Mouse (Mus musculus) limb, embryonic 12.5 days (tissue): ENCODE results near the gene Tsga8. TPM values are rescaled to one million over a fixed set of nuclear protein-coding genes. Genes with fewer than 3 reads are reported as not detected.

Experiments
- ATAC-seq: fragments of 200-750 bp; cut with Nextera tagmentation; 2 replicates; pipeline ENCODE4 v1.8.0; 2017; ENCODE audit warnings: low read depth, moderate TSS enrichment; ENCODE audit not compliant: insufficient number of reproducible peaks, insufficient read depth, low FRiP score, low TSS enrichment
- H3K27ac ChIP-seq: fragments of 300-500 bp; sonication (generic); 2 replicates; pipeline ENCODE4 v1.5.1; 2016; ENCODE audit warnings: mild to moderate bottlenecking, moderate library complexity
- H3K27me3 ChIP-seq: fragments of 300-500 bp; sonication (generic); 2 replicates; pipeline ENCODE4 v1.6.1; 2016; ENCODE audit warnings: mild to moderate bottlenecking, moderate library complexity
- H3K36me3 ChIP-seq: fragments of 300-500 bp; sonication (generic); 2 replicates; pipeline ENCODE4 v1.6.1; 2016; ENCODE audit warnings: mild to moderate bottlenecking, moderate library complexity
- H3K4me1 ChIP-seq: fragments of 300-500 bp; sonication (generic); replicated peaks from 2 replicates; pipeline ENCODE4 v1.6.1; 2016
- H3K4me2 ChIP-seq: fragments of 300-500 bp; sonication (generic); 2 replicates; pipeline ENCODE4 v1.6.1; 2016; ENCODE audit warnings: mild to moderate bottlenecking, moderate library complexity
- H3K4me3 ChIP-seq: fragments of 300-500 bp; sonication (generic); replicated peaks from 2 replicates; pipeline ENCODE4 v1.5.1; 2016; ENCODE audit warnings: mild to moderate bottlenecking
- H3K9ac ChIP-seq: fragments of 300-500 bp; sonication (generic); replicated peaks from 2 replicates; pipeline ENCODE4 v1.6.1; 2016; ENCODE audit warnings: mild to moderate bottlenecking, moderate library complexity
- H3K9me3 ChIP-seq: fragments of 300-500 bp; sonication (generic); 2 replicates; pipeline ENCODE4 v1.6.1; 2016; ENCODE audit warnings: mild to moderate bottlenecking, moderate library complexity
- WGBS: fragments of 180-500 bp; shearing (Covaris S2); methylation state at CpG from one replicate; pipeline ENCODE4 v1.1.7; 2016; 5-methylcytosine and 5-hydroxymethylcytosine counted together
- polyA plus RNA-seq: library from polyadenylated mRNA; unstranded; fragments of >200 nt; fragmentation: Nextera tagmentation; extraction: Ambion mirVana; gene quantifications from 2 replicates; pipeline ENCODE4 v1.2.1, GENCODE M21; 2016

Gene Tsga8
- polyA plus RNA-seq = not detected in 2 replicates

- Histone ChIP-seq H3K27me3 (no peaks in the 10 kb centered on the region), H3K36me3 (no peaks in the 10 kb centered on the region), H3K4me2 (no peak within 1 kb of the TSS), H3K4me3 (no peak within 1 kb of the TSS), H3K4me1 (no peaks in the 10 kb centered on the region), H3K9ac (no peak within 1 kb of the TSS), H3K9me3 (peaks cover 4% of the 10 kb centered on the region; the same call in 1 of the 2 replicates), H3K27ac (no peak within 1 kb of the TSS)
- 92% methylated on average over 15 of the region's 15 CpGs for WGBS
- ATAC-seq = no peak
These were observed at the start of gene Tsga8 for GRCm38 (mm10) chrX:83487598-83487997. Gene Tsga8, minus strand, starts transcription at chrX:83487924.
